Mouse (Mus musculus) limb, embryonic 15.5 days (tissue): ENCODE data around the gene Mrps18a. TPM values are rescaled to one million over a fixed set of nuclear protein-coding genes. Genes with fewer than 3 reads are reported as not detected.

ENCODE experiments used
- ATAC-seq: fragments of 200-750 bp; cut with Nextera tagmentation; 2 replicates; pipeline ENCODE4 v1.8.0; 2017; ENCODE audit warnings: low read depth, moderate TSS enrichment; ENCODE audit not compliant: insufficient number of reproducible peaks, low FRiP score, low TSS enrichment
- H3K27ac ChIP-seq: fragments of 300-500 bp; sonication (generic); 2 replicates; pipeline ENCODE4 v1.5.1; 2015; ENCODE audit warnings: moderate library complexity, mild to moderate bottlenecking, inconsistent platforms
- H3K27me3 ChIP-seq: fragments of 300-500 bp; sonication (generic); 2 replicates; pipeline ENCODE4 v1.6.1; 2015; ENCODE audit warnings: inconsistent platforms
- H3K36me3 ChIP-seq: fragments of 300-500 bp; sonication (generic); 2 replicates; pipeline ENCODE4 v1.6.1; 2015; ENCODE audit warnings: inconsistent platforms
- H3K4me1 ChIP-seq: fragments of 300-500 bp; sonication (generic); 2 replicates; pipeline ENCODE4 v1.6.1; 2015; ENCODE audit warnings: inconsistent platforms
- H3K4me2 ChIP-seq: fragments of 300-500 bp; sonication (generic); 2 replicates; pipeline ENCODE4 v1.6.1; 2015; ENCODE audit warnings: mild to moderate bottlenecking, inconsistent platforms
- H3K4me3 ChIP-seq: fragments of 300-500 bp; sonication (generic); 2 replicates; pipeline ENCODE4 v1.5.1; 2015; ENCODE audit warnings: mild to moderate bottlenecking, inconsistent platforms
- H3K9ac ChIP-seq: fragments of 300-500 bp; sonication (generic); 2 replicates; pipeline ENCODE4 v1.6.1; 2015; ENCODE audit warnings: inconsistent platforms
- H3K9me3 ChIP-seq: fragments of 300-500 bp; sonication (generic); 2 replicates; pipeline ENCODE4 v1.6.1; 2016; ENCODE audit warnings: inconsistent platforms
- WGBS: fragments of 180-500 bp; shearing (Covaris S2); methylation state at CpG from one replicate; pipeline ENCODE4 v1.1.7; 2015; 5-methylcytosine and 5-hydroxymethylcytosine counted together
- polyA plus RNA-seq: library from polyadenylated mRNA; unstranded; fragments of >200 nt; fragmentation: Nextera tagmentation; extraction: Ambion mirVana; gene quantifications from 2 replicates; pipeline ENCODE4 v1.2.1, GENCODE M21; 2015

The Mrps18a gene
- polyA plus RNA-seq, 1 experiment from 2014 or later, result 132 TPM

- 0 out of 2 replicates have a peak overlapping the region, but pooled peaks have one; percentile 9 for H3K27ac ChIP-seq
- no peak overlapping the region for H3K9ac ChIP-seq
- 26% methylated on average over 12 of the region's 12 CpGs for WGBS
Observed at GRCm38 (mm10) chr17:46104487-46104886, 6.3 kb upstream of the Mrps18a start.

GRCm38 (mm10) chr17:46108286-46108685, 2.5 kb upstream of the Mrps18a start:
- Histone ChIP-seq H3K9ac (no peak overlapping the region), H3K27ac (no peak overlapping the region), H3K4me2 (no peak overlapping the region), H3K27me3 (peaks cover 10% of the 10 kb centered on the region; the same call in 1 of the 2 replicates), H3K4me1 (peaks cover 18% of the 10 kb centered on the region), H3K9me3 (no peaks in the 10 kb centered on the region), H3K36me3 (no peaks in the 10 kb centered on the region), H3K4me3 (no peak overlapping the region)
- whole genome bisulfite sequencing, result 78% methylated on average over 4 of the region's 4 CpGs
- no peak for ATAC-seq

More at GRCm38 (mm10) chr17:46104487-46104886, 6.3 kb upstream of the Mrps18a start:
- Histone ChIP-seq H3K36me3 (no peaks in the 10 kb centered on the region), H3K27me3 (peaks cover 7% of the 10 kb centered on the region; the same call in 1 of the 2 replicates), H3K4me3 (no peak overlapping the region), H3K4me2 (0 out of 2 replicates have a peak overlapping the region, but pooled peaks have one; percentile 12), H3K9me3 (no peaks in the 10 kb centered on the region), H3K4me1 (peaks cover 8% of the 10 kb centered on the region)
- peak; percentile 83 for ATAC-seq

- 37% methylated on average over 2 of the region's 2 CpGs for WGBS
- H3K4me3 ChIP-seq, result no peak overlapping the region
- H3K27me3 ChIP-seq, result no peaks in the 10 kb centered on the region
- H3K9ac ChIP-seq, result no peak overlapping the region
- no peak overlapping the region for H3K4me2 ChIP-seq
- no peak for ATAC-seq
- H3K4me1 ChIP-seq, result peaks cover 55% of the 10 kb centered on the region
- peak overlapping the region; percentile 40; the same call in 1 of the 2 replicates for H3K27ac ChIP-seq
- H3K9me3 ChIP-seq, result no peaks in the 10 kb centered on the region
- H3K36me3 ChIP-seq, result peaks cover 32% of the 10 kb centered on the region
Observed at GRCm38 (mm10) chr17:46115489-46115888, 4.7 kb downstream of the Mrps18a start.

- Histone ChIP-seq H3K27ac (0 out of 2 replicates have a peak overlapping the region, but pooled peaks have one; percentile 11), H3K4me1 (peaks cover 55% of the 10 kb centered on the region), H3K27me3 (no peaks in the 10 kb centered on the region), H3K36me3 (peaks cover 32% of the 10 kb centered on the region), H3K9me3 (no peaks in the 10 kb centered on the region), H3K9ac (no peak overlapping the region), H3K4me3 (no peak overlapping the region), H3K4me2 (no peak overlapping the region)
- WGBS, result 45% methylated on average over 11 of the region's 11 CpGs
- no peak for ATAC-seq
Observed at GRCm38 (mm10) chr17:46116138-46116537, 5.4 kb downstream of the Mrps18a start.

- Histone ChIP-seq H3K4me1 (peaks cover 48% of the 10 kb centered on the region), H3K4me3 (no peak overlapping the region), H3K9me3 (no peaks in the 10 kb centered on the region), H3K9ac (no peak overlapping the region), H3K27me3 (no peaks in the 10 kb centered on the region), H3K4me2 (no peak overlapping the region), H3K36me3 (peaks cover 35% of the 10 kb centered on the region), H3K27ac (0 out of 2 replicates have a peak overlapping the region, but pooled peaks have one; percentile 17)
- ATAC-seq, result no peak
- WGBS, result 83% methylated on average over 3 of the region's 3 CpGs
Observed at GRCm38 (mm10) chr17:46116881-46117280, 6.1 kb downstream of the Mrps18a start.

GRCm38 (mm10) chr17:46117623-46118422, 7.0 kb downstream of the Mrps18a start:
- no peaks in the 10 kb centered on the region for H3K9me3 ChIP-seq
- H3K36me3 ChIP-seq, result peaks cover 45% of the 10 kb centered on the region
- no peak for ATAC-seq
- H3K27me3 ChIP-seq, result no peaks in the 10 kb centered on the region
- no peak overlapping the region for H3K4me2 ChIP-seq
- no peak overlapping the region for H3K9ac ChIP-seq
- H3K27ac ChIP-seq, result no peak overlapping the region
- H3K4me3 ChIP-seq, result no peak overlapping the region
- H3K4me1 ChIP-seq, result peaks cover 46% of the 10 kb centered on the region
- WGBS, result 32% methylated on average over 13 of the region's 13 CpGs

- no peaks in the 10 kb centered on the region for H3K27me3 ChIP-seq
- no peak overlapping the region for H3K4me2 ChIP-seq
- H3K27ac ChIP-seq, result no peak overlapping the region
- 54% methylated on average over 4 of the region's 4 CpGs for WGBS
- no peak for ATAC-seq
- no peak overlapping the region for H3K4me3 ChIP-seq
- H3K36me3 ChIP-seq, result peaks cover 51% of the 10 kb centered on the region
- no peaks in the 10 kb centered on the region for H3K9me3 ChIP-seq
- no peak overlapping the region for H3K9ac ChIP-seq
- H3K4me1 ChIP-seq, result peaks cover 45% of the 10 kb centered on the region
Observed at GRCm38 (mm10) chr17:46118423-46118850, 7.7 kb downstream of the Mrps18a start.

GRCm38 (mm10) chr17:46119641-46120040, 8.9 kb downstream of the Mrps18a start:
- Histone ChIP-seq H3K4me3 (no peak overlapping the region), H3K27me3 (no peaks in the 10 kb centered on the region), H3K27ac (no peak overlapping the region), H3K4me1 (peaks cover 37% of the 10 kb centered on the region), H3K9me3 (no peaks in the 10 kb centered on the region), H3K9ac (no peak overlapping the region), H3K36me3 (peaks cover 63% of the 10 kb centered on the region), H3K4me2 (no peak overlapping the region)
- no peak for ATAC-seq
- WGBS, result 79% methylated on average over 10 of the region's 10 CpGs

- Histone ChIP-seq H3K36me3 (peaks cover 89% of the 10 kb centered on the region), H3K27me3 (no peaks in the 10 kb centered on the region), H3K4me1 (peaks cover 8% of the 10 kb centered on the region; the same call in 1 of the 2 replicates), H3K9ac (no peak overlapping the region), H3K4me3 (no peak overlapping the region), H3K27ac (no peak overlapping the region), H3K9me3 (no peaks in the 10 kb centered on the region), H3K4me2 (no peak overlapping the region)
- 96% methylated on average over 4 of the region's 4 CpGs for WGBS
- no peak for ATAC-seq
Observed at GRCm38 (mm10) chr17:46122791-46123190, 12.0 kb downstream of the Mrps18a start.

GRCm38 (mm10) chr17:46123285-46123684, 12.5 kb downstream of the Mrps18a start:
- Histone ChIP-seq H3K27me3 (no peaks in the 10 kb centered on the region), H3K27ac (no peak overlapping the region), H3K9ac (no peak overlapping the region), H3K9me3 (no peaks in the 10 kb centered on the region), H3K36me3 (peaks cover 89% of the 10 kb centered on the region), H3K4me1 (peaks cover 3% of the 10 kb centered on the region; the same call in 1 of the 2 replicates), H3K4me2 (no peak overlapping the region), H3K4me3 (no peak overlapping the region)
- WGBS, result 84% methylated on average over 4 of the region's 4 CpGs
- no peak for ATAC-seq

GRCm38 (mm10) chr17:46123953-46124700, 13.3 kb downstream of the Mrps18a start:
- Histone ChIP-seq H3K4me1 (no peaks in the 10 kb centered on the region), H3K9me3 (no peaks in the 10 kb centered on the region), H3K27ac (no peak overlapping the region), H3K4me2 (no peak overlapping the region), H3K27me3 (no peaks in the 10 kb centered on the region), H3K9ac (no peak overlapping the region), H3K4me3 (no peak overlapping the region), H3K36me3 (peaks cover 89% of the 10 kb centered on the region)
- WGBS, result 88% methylated on average over 12 of the region's 12 CpGs
- no peak for ATAC-seq

GRCm38 (mm10) chr17:46126608-46127007, 15.8 kb downstream of the Mrps18a start:
- Histone ChIP-seq H3K9ac (no peak overlapping the region), H3K4me1 (peaks cover 11% of the 10 kb centered on the region; the same call in 1 of the 2 replicates), H3K4me3 (no peak overlapping the region), H3K4me2 (no peak overlapping the region), H3K27me3 (no peaks in the 10 kb centered on the region), H3K36me3 (peaks cover 86% of the 10 kb centered on the region), H3K9me3 (no peaks in the 10 kb centered on the region), H3K27ac (no peak overlapping the region)
- 31% methylated on average over 6 of the region's 6 CpGs for WGBS
- ATAC-seq, result no peak
